Mouse (Mus musculus) neural tube, postnatal 0 days (tissue): Measurements from ENCODE around the gene Mettl27. TPM values are rescaled to one million over a fixed set of nuclear protein-coding genes. Genes with fewer than 3 reads are reported as not detected.

Source experiments
- polyA plus RNA-seq: library from polyadenylated mRNA; unstranded; fragments of >200 nt; fragmentation: Nextera tagmentation; extraction: Ambion mirVana; gene quantifications from 2 replicates; pipeline ENCODE4 v1.2.1, GENCODE M21; 2015

Gene Mettl27
- polyA plus RNA-seq, result 7.4 and 8.1 TPM in 2 replicates

DNA sequence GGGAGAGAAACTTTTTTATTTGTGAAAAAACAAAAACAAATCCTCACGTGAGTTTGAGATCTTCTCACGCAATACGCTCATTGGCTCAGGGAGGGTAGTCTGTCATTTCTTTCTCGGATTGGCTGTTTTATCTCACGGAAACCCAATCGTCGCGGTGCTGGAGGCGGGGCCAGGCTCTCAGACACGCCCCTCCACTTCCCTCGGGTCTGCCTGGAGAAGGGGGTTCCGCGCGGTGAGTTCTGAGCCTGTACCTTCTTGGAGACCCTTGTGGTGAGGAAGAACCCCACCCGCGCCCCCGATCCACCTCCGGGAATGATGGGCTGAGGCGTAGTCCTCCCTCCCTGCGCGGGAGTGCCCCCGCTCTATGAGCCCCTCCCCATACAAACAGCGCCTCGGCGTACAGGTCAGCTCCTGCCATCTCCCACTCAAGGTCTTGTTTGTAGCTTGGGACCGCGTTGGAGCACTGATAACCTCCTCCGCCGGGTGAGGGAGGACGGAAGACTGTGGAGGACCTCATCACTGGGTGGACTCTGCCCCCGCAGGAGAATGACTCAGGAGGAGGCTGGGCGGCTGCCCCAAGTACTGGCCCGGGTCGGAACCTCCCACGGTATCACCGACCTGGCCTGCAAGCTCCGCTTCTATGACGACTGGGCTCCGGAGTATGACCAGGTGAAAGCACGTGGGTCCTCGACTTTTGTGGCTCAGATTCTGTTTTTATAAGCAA is at the start of gene Mettl27:
TSS of gene Mettl27 (plus strand) at position 190 of the 724 bp plus-strand sequence.

DNA sequence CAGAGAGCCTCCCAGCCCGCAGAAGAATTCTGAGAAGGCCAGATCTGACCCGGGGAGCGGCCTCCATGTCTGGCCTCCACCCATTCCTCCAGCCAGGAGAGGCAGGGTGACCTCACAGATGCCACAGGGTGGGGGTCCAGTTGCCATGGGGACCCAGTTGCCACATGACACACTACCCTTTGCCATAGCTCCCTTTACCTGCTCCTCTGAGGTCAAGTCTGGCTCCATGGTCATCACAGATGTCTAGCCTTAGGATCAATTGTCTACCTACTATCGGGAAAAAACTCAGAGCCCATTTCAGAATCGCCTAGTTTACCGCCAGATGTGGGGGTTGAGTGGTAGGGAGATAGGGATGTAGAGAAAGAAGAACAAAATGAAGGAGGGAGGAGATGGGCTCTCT is 25.5 kb upstream of the Mettl27 start, which contains the start of gene Tmem270:
TSS of gene Tmem270 (minus strand) at position 101 of the 400 bp plus-strand sequence.

DNA sequence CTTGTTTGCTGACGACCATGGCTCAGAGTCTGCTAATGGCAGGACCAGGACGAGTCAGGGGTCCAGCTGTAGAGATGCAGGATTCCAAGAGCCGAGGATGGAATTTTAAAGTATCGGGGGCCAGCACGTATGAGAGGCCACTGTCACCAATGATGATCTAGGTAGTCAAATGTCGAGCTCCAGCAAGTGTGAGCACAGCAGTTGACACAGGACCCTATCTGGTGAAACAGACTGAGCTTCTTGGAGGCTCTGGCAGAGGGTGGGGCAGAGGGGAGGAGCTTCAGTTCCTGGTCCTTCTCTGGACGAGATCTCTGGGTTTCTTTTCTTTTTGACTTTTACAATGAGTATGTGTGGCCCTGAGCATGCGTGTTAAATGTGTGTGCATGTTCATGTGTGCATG is 16.9 kb upstream of the Mettl27 start, which contains the start of gene Cldn13:
TSS of gene Cldn13 (minus strand) at position 216 of the 400 bp plus-strand sequence.

DNA sequence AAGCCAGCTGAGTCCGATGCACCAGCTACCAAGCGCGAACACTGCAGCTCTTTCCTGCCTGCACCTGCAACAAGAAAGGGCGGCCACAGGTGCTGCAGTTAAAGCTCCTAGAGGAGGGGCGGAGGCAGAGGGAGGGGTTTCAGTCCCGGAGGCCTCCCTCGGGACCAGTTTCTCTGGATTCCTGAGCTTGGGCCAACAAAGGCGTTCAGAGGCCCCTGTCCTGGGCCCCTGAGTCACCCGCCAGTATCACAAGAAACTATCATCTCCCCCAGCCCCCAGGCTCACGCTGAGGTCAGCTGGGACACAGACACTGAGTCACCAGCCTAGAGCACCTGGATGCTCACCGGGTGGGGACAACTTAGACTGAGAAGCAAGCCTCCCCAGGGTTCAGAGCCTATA is 14.7 kb downstream of the Mettl27 start, which contains the start of gene Cldn4:
TSS of gene Cldn4 (minus strand) at position 78 of the 399 bp plus-strand sequence.

DNA sequence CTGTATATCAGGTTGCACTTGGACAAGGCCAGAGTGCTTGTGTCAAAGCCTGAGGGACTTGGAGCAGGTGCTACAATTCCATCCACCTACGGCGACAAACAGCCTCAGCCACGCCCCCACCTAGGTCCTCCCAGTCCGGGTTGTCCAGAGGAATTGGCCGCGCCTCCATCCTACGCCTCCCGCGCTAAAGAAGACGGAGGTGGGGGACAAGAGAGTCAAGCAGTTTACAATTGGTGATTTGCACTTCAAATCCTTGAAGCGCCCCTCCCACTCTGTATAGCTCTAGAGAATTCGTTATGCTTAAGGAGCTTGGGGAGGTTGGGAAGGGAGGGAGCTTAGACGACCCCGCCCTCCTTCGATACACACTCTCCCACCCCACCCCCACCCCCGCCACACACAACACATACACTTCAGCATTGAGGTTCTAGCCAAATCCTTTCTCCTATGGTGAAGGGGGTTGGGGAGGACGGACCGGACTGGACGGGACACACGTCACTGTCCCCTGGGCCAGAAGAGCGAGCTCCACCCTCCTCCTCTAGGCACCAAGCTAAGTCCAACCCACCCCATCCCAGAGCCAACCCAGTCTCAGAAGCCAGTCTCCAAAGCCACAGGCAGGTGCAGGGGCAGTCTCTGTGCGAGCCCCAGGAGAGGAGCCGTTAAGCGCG is 53.6 kb downstream of the Mettl27 start, which contains the start of gene Cldn3:
TSS of gene Cldn3 (plus strand) at position 582 of the 665 bp plus-strand sequence.

Other genes starting within 250 kb of the Mettl27 start
- 27.5 and 29.0 TPM in 2 replicates for gene Limk1, start 243.8 kb upstream of the Mettl27 start, polyA plus RNA-seq
- 80.6 and 103 TPM in 2 replicates for gene Eln, start 185.0 kb upstream of the Mettl27 start, polyA plus RNA-seq
- not detected in 2 replicates for gene Tmem270, start 25.6 kb upstream of the Mettl27 start, polyA plus RNA-seq
- gene Cldn13, start 16.8 kb upstream of the Mettl27 start, polyA plus RNA-seq, result not detected in 2 replicates
- gene Cldn4, start 14.6 kb downstream of the Mettl27 start, polyA plus RNA-seq, result 0.20 TPM in 1 of 2 replicates, not detected in the other
- gene Cldn3, start 53.8 kb downstream of the Mettl27 start, polyA plus RNA-seq, result 3.1 and 3.5 TPM in 2 replicates
- gene Abhd11, start 76.8 kb downstream of the Mettl27 start, polyA plus RNA-seq, result 86.7 and 87.9 TPM in 2 replicates
- gene Stx1a, start 91.1 kb downstream of the Mettl27 start, polyA plus RNA-seq, result 122 and 146 TPM in 2 replicates
- 44.7 and 47.5 TPM in 2 replicates for gene Dnajc30, start 131.8 kb downstream of the Mettl27 start, polyA plus RNA-seq
- gene Bud23, start 132.6 kb downstream of the Mettl27 start, polyA plus RNA-seq, result 65.6 and 67.6 TPM in 2 replicates
- 34.3 and 36.6 TPM in 2 replicates for gene Vps37d, start 145.9 kb downstream of the Mettl27 start, polyA plus RNA-seq
- 0.76 and 1.1 TPM in 2 replicates for gene Mlxipl, start 157.5 kb downstream of the Mettl27 start, polyA plus RNA-seq
- gene Tbl2, start 217.3 kb downstream of the Mettl27 start, polyA plus RNA-seq, result 10.6 and 12.5 TPM in 2 replicates
- 38.0 and 40.4 TPM in 2 replicates for gene Bcl7b, start 235.9 kb downstream of the Mettl27 start, polyA plus RNA-seq